Mouse (Mus musculus) midbrain, embryonic 13.5 days (tissue): ENCODE results near the gene Trim37. TPM values are rescaled to one million over a fixed set of nuclear protein-coding genes. Genes with fewer than 3 reads are reported as not detected.

ENCODE experiments used
- ATAC-seq: fragments of 200-750 bp; cut with Nextera tagmentation; 2 replicates; pipeline ENCODE4 v1.8.0; 2017; ENCODE audit warnings: mild to moderate bottlenecking, moderate TSS enrichment, moderate library complexity
- H3K27ac ChIP-seq: fragments of 300-500 bp; sonication (generic); 2 replicates; pipeline ENCODE4 v1.5.1; 2015; ENCODE audit warnings: inconsistent platforms, mild to moderate bottlenecking, moderate library complexity
- H3K27me3 ChIP-seq: fragments of 300-500 bp; sonication (generic); 2 replicates; pipeline ENCODE4 v1.6.1; 2015; ENCODE audit warnings: mild to moderate bottlenecking, inconsistent platforms
- H3K36me3 ChIP-seq: fragments of 300-500 bp; sonication (generic); 2 replicates; pipeline ENCODE4 v1.6.1; 2015; ENCODE audit warnings: mild to moderate bottlenecking, inconsistent platforms
- H3K4me1 ChIP-seq: fragments of 300-500 bp; sonication (generic); replicated peaks from 2 replicates; pipeline ENCODE4 v1.6.1; 2015; ENCODE audit warnings: inconsistent platforms
- H3K4me2 ChIP-seq: fragments of 300-500 bp; sonication (generic); replicated peaks from 2 replicates; pipeline ENCODE4 v1.6.1; 2015; ENCODE audit warnings: moderate library complexity, mild to moderate bottlenecking, inconsistent platforms
- H3K4me3 ChIP-seq: fragments of 300-500 bp; sonication (generic); replicated peaks from 2 replicates; pipeline ENCODE4 v1.5.1; 2015; ENCODE audit warnings: mild to moderate bottlenecking, inconsistent platforms
- H3K9ac ChIP-seq: fragments of 300-500 bp; sonication (generic); replicated peaks from 2 replicates; pipeline ENCODE4 v1.6.1; 2015; ENCODE audit warnings: mild to moderate bottlenecking, inconsistent platforms
- H3K9me3 ChIP-seq: fragments of 300-500 bp; sonication (generic); 2 replicates; pipeline ENCODE4 v1.6.1; 2016; ENCODE audit warnings: mild to moderate bottlenecking, inconsistent platforms
- WGBS: fragments of 180-500 bp; shearing (Covaris S2); methylation state at CpG from one replicate; pipeline ENCODE4 v1.1.7; 2015; 5-methylcytosine and 5-hydroxymethylcytosine counted together
- polyA plus RNA-seq: library from polyadenylated mRNA; unstranded; fragments of >200 nt; fragmentation: Nextera tagmentation; extraction: Ambion mirVana; gene quantifications from 2 replicates; pipeline ENCODE4 v1.2.1, GENCODE M21; 2015

The Trim37 gene
- polyA plus RNA-seq, 1 experiment from 2014 or later = 87.8 TPM

DNA sequence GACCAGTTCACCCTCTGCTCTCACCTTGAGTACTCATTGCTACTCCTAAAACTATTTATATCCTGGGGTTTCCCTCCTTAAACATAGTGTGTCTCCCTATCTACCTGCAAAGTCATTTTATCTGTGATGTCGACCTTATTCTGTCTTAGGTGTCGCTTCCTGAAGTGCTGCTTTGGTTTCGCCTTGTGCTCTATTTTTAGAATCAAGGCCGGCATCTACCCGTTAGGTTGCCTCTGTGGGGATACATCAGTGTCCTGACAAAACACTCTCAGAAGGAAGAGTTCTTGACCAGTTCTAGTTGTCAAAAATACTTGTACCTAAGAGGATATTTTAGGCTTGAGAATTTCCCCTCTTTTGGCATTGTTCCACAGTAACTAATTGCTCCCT lies 108.6 kb downstream of the Trim37 start:
- Histone ChIP-seq H3K36me3 (peaks cover 41% of the 10 kb centered on the region), H3K27ac (no peak overlapping the region)

GRCm38 (mm10) chr11:87238891-87239530 lies 112.1 kb downstream of the Trim37 start:
- no peak overlapping the region for H3K4me3 ChIP-seq
- H3K9ac ChIP-seq = no peak overlapping the region
- no peak overlapping the region for H3K27ac ChIP-seq
- no peaks in the 10 kb centered on the region for H3K4me1 ChIP-seq
- H3K27me3 ChIP-seq = no peaks in the 10 kb centered on the region
- no peak for ATAC-seq
- WGBS = 83% methylated on average over 7 of the region's 7 CpGs
- peaks cover 32% of the 10 kb centered on the region for H3K36me3 ChIP-seq
- no peak overlapping the region for H3K4me2 ChIP-seq
- no peaks in the 10 kb centered on the region for H3K9me3 ChIP-seq

More for the DNA sequence above, 108.6 kb downstream of the Trim37 start:
- no peaks in the 10 kb centered on the region for H3K27me3 ChIP-seq
- H3K4me2 ChIP-seq = no peak overlapping the region
- no peak overlapping the region for H3K9ac ChIP-seq
- H3K9me3 ChIP-seq = no peaks in the 10 kb centered on the region
- H3K4me1 ChIP-seq = no peaks in the 10 kb centered on the region
- H3K4me3 ChIP-seq = no peak overlapping the region
- no peak for ATAC-seq
- 88% methylated on average over 5 of the region's 5 CpGs for WGBS

- 86% methylated on average over 15 of the region's 15 CpGs for WGBS
These were observed 113.4 kb downstream of the Trim37 start for GRCm38 (mm10) chr11:87240141-87240832.

DNA sequence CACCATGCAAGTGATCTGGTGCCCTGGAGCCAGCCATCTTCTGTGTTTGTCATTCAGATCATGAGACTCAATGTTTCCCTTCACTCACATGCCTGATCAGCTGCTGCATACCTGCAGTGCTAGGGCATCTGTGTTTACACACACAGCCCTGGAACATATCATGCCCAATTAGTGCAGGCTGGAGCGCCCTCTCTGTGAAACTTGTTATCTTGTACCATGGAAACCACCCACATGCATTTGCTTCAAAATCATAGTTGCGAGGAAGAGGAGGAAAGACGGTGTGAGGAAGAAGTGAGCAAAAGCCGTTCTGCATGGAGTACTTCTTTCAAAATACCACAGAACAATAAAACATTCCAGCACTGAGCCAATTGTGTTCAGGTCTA lies 113.9 kb downstream of the Trim37 start:
- peaks cover 23% of the 10 kb centered on the region for H3K36me3 ChIP-seq
- H3K9ac ChIP-seq = no peak overlapping the region
- ATAC-seq = no peak
- no peak overlapping the region for H3K4me3 ChIP-seq
- no peak overlapping the region for H3K4me2 ChIP-seq
- 91% methylated on average over 4 of the region's 4 CpGs for WGBS
- no peaks in the 10 kb centered on the region for H3K4me1 ChIP-seq
- no peaks in the 10 kb centered on the region for H3K27me3 ChIP-seq
- no peak overlapping the region for H3K27ac ChIP-seq
- H3K9me3 ChIP-seq = no peaks in the 10 kb centered on the region

More at GRCm38 (mm10) chr11:87240141-87240832, 113.4 kb downstream of the Trim37 start:
- Histone ChIP-seq H3K4me1 (no peaks in the 10 kb centered on the region), H3K9me3 (no peaks in the 10 kb centered on the region), H3K27me3 (no peaks in the 10 kb centered on the region), H3K36me3 (peaks cover 26% of the 10 kb centered on the region), H3K4me3 (no peak overlapping the region), H3K27ac (no peak overlapping the region), H3K9ac (no peak overlapping the region), H3K4me2 (no peak overlapping the region)
- no peak for ATAC-seq

GRCm38 (mm10) chr11:87241256-87241655 lies 114.4 kb downstream of the Trim37 start:
- Histone ChIP-seq H3K4me3 (no peak overlapping the region), H3K9ac (no peak overlapping the region), H3K4me2 (no peak overlapping the region), H3K27ac (no peak overlapping the region), H3K4me1 (no peaks in the 10 kb centered on the region), H3K36me3 (peaks cover 23% of the 10 kb centered on the region), H3K9me3 (no peaks in the 10 kb centered on the region), H3K27me3 (no peaks in the 10 kb centered on the region)
- 86% methylated on average over 7 of the region's 7 CpGs for WGBS
- ATAC-seq = no peak

DNA sequence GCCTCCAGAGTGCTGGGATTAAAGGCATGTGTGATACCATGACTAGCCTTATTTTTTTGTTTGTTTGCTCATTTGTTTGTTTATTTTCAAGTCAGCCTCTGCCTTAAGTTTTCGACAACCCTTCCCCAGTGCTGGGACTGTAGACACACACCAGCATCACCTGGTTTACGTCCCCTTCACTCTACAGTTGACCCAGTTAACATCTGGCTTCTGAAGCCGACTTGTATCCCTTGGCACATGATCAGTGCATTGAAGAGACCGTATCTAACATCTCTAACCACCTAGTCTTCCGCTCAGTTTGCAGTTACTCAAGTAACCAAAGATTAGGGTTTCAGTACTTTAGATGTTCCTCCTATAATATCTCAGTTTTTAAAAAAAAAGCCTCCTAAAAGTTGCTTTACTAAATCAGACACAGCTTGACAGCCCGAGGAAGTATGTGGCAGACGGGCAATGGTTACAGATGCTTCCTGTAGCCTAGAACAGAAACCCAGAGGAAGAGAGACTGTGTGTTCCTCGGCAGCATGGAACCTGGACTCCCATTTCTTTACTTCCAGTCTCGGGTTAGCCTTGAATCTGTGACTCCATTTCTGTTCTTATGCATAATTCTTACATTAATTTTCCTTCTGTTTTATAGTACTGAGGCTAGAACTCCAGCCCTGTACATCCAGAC lies 118.4 kb downstream of the Trim37 start:
- H3K36me3 ChIP-seq = peaks cover 16% of the 10 kb centered on the region
- 93% methylated on average over 9 of the region's 9 CpGs for WGBS
- no peak overlapping the region for H3K27ac ChIP-seq
- H3K9ac ChIP-seq = no peak overlapping the region
- H3K4me3 ChIP-seq = no peak overlapping the region
- peaks cover 10% of the 10 kb centered on the region; the same call in 1 of the 2 replicates for H3K4me1 ChIP-seq
- no peaks in the 10 kb centered on the region for H3K27me3 ChIP-seq
- ATAC-seq = no peak
- H3K9me3 ChIP-seq = no peaks in the 10 kb centered on the region
- H3K4me2 ChIP-seq = no peak overlapping the region

GRCm38 (mm10) chr11:87246107-87246651 lies 119.3 kb downstream of the Trim37 start:
- H3K27ac ChIP-seq = no peak overlapping the region
- H3K4me3 ChIP-seq = no peak overlapping the region
- no peaks in the 10 kb centered on the region for H3K9me3 ChIP-seq
- H3K27me3 ChIP-seq = no peaks in the 10 kb centered on the region
- 84% methylated on average over 4 of the region's 4 CpGs for WGBS
- peaks cover 9% of the 10 kb centered on the region; the same call in 1 of the 2 replicates for H3K36me3 ChIP-seq
- H3K9ac ChIP-seq = no peak overlapping the region
- no peak overlapping the region for H3K4me2 ChIP-seq
- H3K4me1 ChIP-seq = peaks cover 10% of the 10 kb centered on the region; the same call in 1 of the 2 replicates
- ATAC-seq = no peak

- H3K4me3 ChIP-seq = no peak overlapping the region
- peaks cover 7% of the 10 kb centered on the region; the same call in 1 of the 2 replicates for H3K36me3 ChIP-seq
- H3K27ac ChIP-seq = no peak overlapping the region
- 67% methylated on average over 9 of the region's 9 CpGs for WGBS
- peaks cover 10% of the 10 kb centered on the region; the same call in 1 of the 2 replicates for H3K4me1 ChIP-seq
- ATAC-seq = no peak
- H3K9me3 ChIP-seq = no peaks in the 10 kb centered on the region
- no peak overlapping the region for H3K4me2 ChIP-seq
- no peak overlapping the region for H3K9ac ChIP-seq
- H3K27me3 ChIP-seq = no peaks in the 10 kb centered on the region
These were observed 120.0 kb downstream of the Trim37 start for GRCm38 (mm10) chr11:87246724-87247493.

DNA sequence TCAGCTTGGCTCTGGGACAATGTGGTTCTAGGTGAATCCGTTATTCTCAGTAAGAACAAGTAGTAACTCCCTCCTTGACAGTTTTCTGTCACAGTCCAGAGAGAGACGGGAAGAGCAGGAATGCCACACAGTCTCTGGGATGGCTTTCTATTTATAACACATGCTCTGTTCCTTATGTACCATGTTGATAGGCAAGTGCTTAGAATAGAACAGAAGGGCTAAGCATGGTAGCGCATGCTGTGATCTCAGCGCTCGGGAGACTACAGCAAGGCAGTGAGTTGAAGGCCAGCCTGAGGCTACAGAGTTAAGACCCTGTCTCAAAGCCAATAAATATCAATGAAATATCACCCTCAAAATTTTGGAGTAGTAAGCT lies 120.6 kb downstream of the Trim37 start:
- no peak overlapping the region; the same call in 1 of the 2 replicates for H3K9ac ChIP-seq
- no peak for ATAC-seq

GRCm38 (mm10) chr11:87250132-87250531 lies 123.3 kb downstream of the Trim37 start:
- no peak overlapping the region for H3K4me2 ChIP-seq
- no peak overlapping the region for H3K4me3 ChIP-seq
- no peak overlapping the region for H3K27ac ChIP-seq
- 84% methylated on average over 6 of the region's 6 CpGs for WGBS
- H3K36me3 ChIP-seq = no peaks in the 10 kb centered on the region
- ATAC-seq = no peak
- no peaks in the 10 kb centered on the region for H3K27me3 ChIP-seq
- no peaks in the 10 kb centered on the region for H3K9me3 ChIP-seq
- peaks cover 10% of the 10 kb centered on the region; the same call in 1 of the 2 replicates for H3K4me1 ChIP-seq
- no peak overlapping the region for H3K9ac ChIP-seq

More for the DNA sequence above, 120.6 kb downstream of the Trim37 start:
- H3K4me2 ChIP-seq = no peak overlapping the region
- H3K27ac ChIP-seq = no peak overlapping the region
- H3K27me3 ChIP-seq = no peaks in the 10 kb centered on the region
- H3K9me3 ChIP-seq = no peaks in the 10 kb centered on the region
- H3K4me3 ChIP-seq = no peak overlapping the region
- H3K4me1 ChIP-seq = peaks cover 10% of the 10 kb centered on the region; the same call in 1 of the 2 replicates
- peaks cover 7% of the 10 kb centered on the region; the same call in 1 of the 2 replicates for H3K36me3 ChIP-seq
- 65% methylated on average over 5 of the region's 5 CpGs for WGBS

DNA sequence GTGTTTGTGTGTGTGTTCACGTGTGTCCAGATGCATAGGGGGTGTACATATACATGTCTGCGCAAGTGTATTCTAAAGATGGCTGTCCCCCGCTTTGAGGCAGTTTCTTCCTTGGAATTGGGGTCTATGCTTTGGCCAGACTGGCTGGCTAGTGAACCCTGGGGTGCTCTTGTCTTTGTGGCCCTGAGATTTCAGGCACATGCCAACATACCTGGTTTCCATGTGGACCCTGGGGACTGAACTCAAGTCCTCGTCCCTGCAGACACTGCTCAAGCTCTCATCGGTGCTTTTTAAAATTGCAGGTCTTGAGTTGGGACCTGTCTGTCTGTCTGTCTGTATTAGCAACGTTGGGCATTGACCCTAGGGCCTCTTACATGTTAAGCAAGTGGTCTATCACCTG lies 126.4 kb downstream of the Trim37 start:
- Histone ChIP-seq H3K4me1 (no peaks in the 10 kb centered on the region), H3K9ac (no peak overlapping the region), H3K9me3 (no peaks in the 10 kb centered on the region), H3K4me2 (no peak overlapping the region), H3K27me3 (no peaks in the 10 kb centered on the region), H3K27ac (no peak overlapping the region), H3K4me3 (no peak overlapping the region), H3K36me3 (no peaks in the 10 kb centered on the region)
- WGBS = 90% methylated on average over 6 of the region's 6 CpGs
- ATAC-seq = no peak
